Comparison of ENCODE assay signal across 15 mouse cellular contexts in genomic region chr7:25365937-25366625, GRCm38 (mm10). TPM values are rescaled to one million over a fixed set of nuclear protein-coding genes. Genes with fewer than 3 reads are reported as not detected.
DNase-seq lines count a peak whose midpoint lies in the region; ATAC-seq lines count a peak whose summit lies in the region.
"Had no signal": no experiment of that assay in that cellular context is flagged by ENCODE, and none has a peak within 500 bp of the region (broad histone marks: within the 10 kb centered on the region; RNA-seq: fewer than 3 reads in every experiment).

No protein-coding gene starts in this region.

- peaks cover 62% of the 10 kb centered on the region for H3K27me3 ChIP-seq in limb, embryonic 13.5 days
- peaks cover 65% of the 10 kb centered on the region for H3K27me3 ChIP-seq in limb, embryonic 10.5 days (ENCODE audit: low read depth, poor library complexity, severe bottlenecking)
- H3K27me3 ChIP-seq in embryonic facial prominence, embryonic 13.5 days: peaks cover 62% of the 10 kb centered on the region
- H3K27me3 ChIP-seq in hindbrain, embryonic 15.5 days: peaks cover 24% of the 10 kb centered on the region
- H3K27me3 ChIP-seq in neural tube, embryonic 14.5 days (ENCODE audit: control insufficient read depth, insufficient read depth, low read length): peaks cover 18% of the 10 kb centered on the region; the same call in 1 of the 2 replicates
- H3K27me3 ChIP-seq in heart, embryonic 10.5 days (ENCODE audit: insufficient read depth, poor library complexity, severe bottlenecking): peaks cover 67% of the 10 kb centered on the region

- WGBS in limb, embryonic 13.5 days: 58% methylated on average over 13 of the region's 13 CpGs
- 60% methylated on average over 13 of the region's 13 CpGs for whole genome bisulfite sequencing in limb, embryonic 10.5 days
- 21% methylated on average over 13 of the region's 13 CpGs for WGBS in embryonic facial prominence, embryonic 13.5 days
- 16% methylated on average over 13 of the region's 13 CpGs for WGBS in hindbrain, embryonic 15.5 days
- 25% methylated on average over 13 of the region's 13 CpGs for WGBS in neural tube, embryonic 14.5 days
- 54% methylated on average over 13 of the region's 13 CpGs for WGBS in heart, embryonic 10.5 days

- no peak for ATAC-seq in limb, embryonic 13.5 days (ENCODE audit: low FRiP score, low read depth)
- no peak for ATAC-seq in embryonic facial prominence, embryonic 13.5 days (ENCODE audit: insufficient number of reproducible peaks, insufficient read depth, low FRiP score, low TSS enrichment, low read depth)
- no peak for ATAC-seq in hindbrain, embryonic 15.5 days (ENCODE audit: low FRiP score, low read depth)
- peak; percentile 33; the same call in 1 of the 2 replicates for ATAC-seq in neural tube, embryonic 14.5 days (ENCODE audit: low read depth)
- ATAC-seq in inflammation-experienced regulatory T-cells, adult 6 months: no peak
- ATAC-seq: activated CD4-positive, CD25-positive, alpha-beta regulatory T cell, adult 4 months; CD4-positive, CD25-positive, alpha-beta regulatory T cell, adult 4 months had no signal

- H3K4me3 ChIP-seq in limb, embryonic 13.5 days: no peak overlapping the region
- H3K4me3 ChIP-seq in limb, embryonic 10.5 days: no peak overlapping the region
- no peak overlapping the region for H3K4me3 ChIP-seq in embryonic facial prominence, embryonic 13.5 days
- no peak overlapping the region for H3K4me3 ChIP-seq in hindbrain, embryonic 15.5 days
- no peak overlapping the region for H3K4me3 ChIP-seq in neural tube, embryonic 14.5 days (ENCODE audit: low read depth, low read length)
- H3K4me3 ChIP-seq in heart, embryonic 10.5 days: no peak overlapping the region
- H3K4me3 ChIP-seq: limb, embryonic 12.5 days; megakaryocyte, embryonic 14.5 days had no signal

- H3K9me3 ChIP-seq in limb, embryonic 13.5 days: no peaks in the 10 kb centered on the region
- no peaks in the 10 kb centered on the region for H3K9me3 ChIP-seq in limb, embryonic 10.5 days (replicated peaks)
- no peaks in the 10 kb centered on the region for H3K9me3 ChIP-seq in embryonic facial prominence, embryonic 13.5 days
- no peaks in the 10 kb centered on the region for H3K9me3 ChIP-seq in hindbrain, embryonic 15.5 days
- H3K9me3 ChIP-seq in neural tube, embryonic 14.5 days (ENCODE audit: control insufficient read depth, low read length): no peaks in the 10 kb centered on the region
- H3K9me3 ChIP-seq in heart, embryonic 10.5 days: no peaks in the 10 kb centered on the region
- H3K9me3 ChIP-seq: limb, embryonic 12.5 days; megakaryocyte, embryonic 14.5 days had no signal

- no peak overlapping the region for H3K4me2 ChIP-seq in limb, embryonic 13.5 days (replicated peaks)
- peak overlapping the region; percentile 10; the same call in 1 of the 2 replicates for H3K4me2 ChIP-seq in embryonic facial prominence, embryonic 13.5 days
- H3K4me2 ChIP-seq in hindbrain, embryonic 15.5 days: no peak overlapping the region
- H3K4me2 ChIP-seq in neural tube, embryonic 14.5 days (ENCODE audit: low read depth, low read length): no peak overlapping the region
- H3K4me2 ChIP-seq: limb, embryonic 12.5 days had no signal

- no peak for DNase-seq in limb, embryonic 10.5 days (ENCODE audit: low spot score)
- DNase-seq in heart, embryonic 10.5 days (ENCODE audit: low spot score): no peak
- DNase-seq in heart, adult 8-10 months (ENCODE audit: low spot score): no peak
- DNase-seq: kidney, postnatal 10 days; right cerebral cortex, postnatal 25 days had no signal

- peaks cover 36% of the 10 kb centered on the region for H3K36me3 ChIP-seq in limb, embryonic 13.5 days
- peaks cover 40% of the 10 kb centered on the region for H3K36me3 ChIP-seq in limb, embryonic 10.5 days
- peaks cover 38% of the 10 kb centered on the region for H3K36me3 ChIP-seq in embryonic facial prominence, embryonic 13.5 days
- H3K36me3 ChIP-seq in hindbrain, embryonic 15.5 days: peaks cover 28% of the 10 kb centered on the region
- H3K36me3 ChIP-seq in neural tube, embryonic 14.5 days (ENCODE audit: control insufficient read depth, insufficient read depth, low read length): peaks cover 30% of the 10 kb centered on the region
- peaks cover 24% of the 10 kb centered on the region for H3K36me3 ChIP-seq in heart, embryonic 10.5 days

- 0 out of 2 replicates have a peak overlapping the region, but pooled peaks have one; percentile 9 for H3K9ac ChIP-seq in limb, embryonic 13.5 days
- peak overlapping the region; percentile 11; the same call in 1 of the 2 replicates for H3K9ac ChIP-seq in embryonic facial prominence, embryonic 13.5 days
- no peak overlapping the region for H3K9ac ChIP-seq in hindbrain, embryonic 15.5 days
- no peak overlapping the region for H3K9ac ChIP-seq in neural tube, embryonic 14.5 days (replicated peaks; ENCODE audit: low read depth, low read length)
- H3K9ac ChIP-seq: limb, embryonic 12.5 days had no signal

- H3K4me1 ChIP-seq in limb, embryonic 13.5 days: peaks cover 27% of the 10 kb centered on the region
- H3K4me1 ChIP-seq in limb, embryonic 10.5 days: peaks cover 19% of the 10 kb centered on the region
- H3K4me1 ChIP-seq in embryonic facial prominence, embryonic 13.5 days: peaks cover 30% of the 10 kb centered on the region
- H3K4me1 ChIP-seq in hindbrain, embryonic 15.5 days (replicated peaks): peaks cover 36% of the 10 kb centered on the region
- no peaks in the 10 kb centered on the region; the same call in none of the 2 replicates for H3K4me1 ChIP-seq in neural tube, embryonic 14.5 days (ENCODE audit: control insufficient read depth, insufficient read depth, low read length)
- peaks cover 8% of the 10 kb centered on the region; the same call in 1 of the 2 replicates for H3K4me1 ChIP-seq in heart, embryonic 10.5 days

- H3K27ac ChIP-seq in limb, embryonic 13.5 days: no peak overlapping the region; the same call in 1 of the 2 replicates
- no peak overlapping the region for H3K27ac ChIP-seq in limb, embryonic 10.5 days
- H3K27ac ChIP-seq in embryonic facial prominence, embryonic 13.5 days: no peak overlapping the region; the same call in 1 of the 2 replicates
- H3K27ac ChIP-seq in hindbrain, embryonic 15.5 days (replicated peaks): peak overlapping the region; percentile 23; the same call in 1 of the 2 replicates
- H3K27ac ChIP-seq in neural tube, embryonic 14.5 days (ENCODE audit: low read depth, low read length): 0 out of 2 replicates have a peak overlapping the region, but pooled peaks have one; percentile 35
- H3K27ac ChIP-seq in heart, embryonic 10.5 days: no peak overlapping the region
- H3K27ac ChIP-seq: limb, embryonic 12.5 days had no signal

RNA-seq across cellular contexts. Expression of gene Cnfn, which starts 3.4 kb away (rescaled TPM):
- polyA plus RNA-seq in limb, embryonic 13.5 days (2015; fragmentation: Nextera tagmentation; extraction: Ambion mirVana): 0.92 TPM in 1 of 2 replicates, not detected in the other
- polyA plus RNA-seq in limb, embryonic 10.5 days (2016; fragmentation: Nextera tagmentation; extraction: Ambion mirVana): not detected in 2 replicates
- polyA plus RNA-seq in embryonic facial prominence, embryonic 13.5 days (2015; fragmentation: Nextera tagmentation; extraction: Ambion mirVana): 4.4 and 7.0 TPM in 2 replicates
- polyA plus RNA-seq in hindbrain, embryonic 15.5 days (2015; fragmentation: Nextera tagmentation; extraction: Ambion mirVana): not detected in 2 replicates
- not detected in 2 replicates for polyA plus RNA-seq in neural tube, embryonic 14.5 days (2014; fragmentation: Nextera tagmentation; extraction: Ambion mirVana)
- not detected for polyA plus RNA-seq in inflammation-experienced regulatory T-cells, adult 6 months (2017; shearing (Covaris generic))
- polyA plus RNA-seq in heart, embryonic 10.5 days (2016; fragmentation: Nextera tagmentation; extraction: Ambion mirVana): not detected in 2 replicates
- not detected for total RNA-seq in heart, adult 8-10 months (2022)
- polyA plus RNA-seq: activated CD4-positive, CD25-positive, alpha-beta regulatory T cell, adult 4 months; CD4-positive, CD25-positive, alpha-beta regulatory T cell, adult 4 months; heart, postnatal 0 days; limb, embryonic 12.5 days had no signal

RNA-seq across cellular contexts. Expression of gene Lipe, which starts 32.4 kb away (rescaled TPM):
- polyA plus RNA-seq in limb, embryonic 13.5 days (2015; fragmentation: Nextera tagmentation; extraction: Ambion mirVana): 11.5 and 11.8 TPM in 2 replicates
- 8.4 and 8.9 TPM in 2 replicates for polyA plus RNA-seq in limb, embryonic 10.5 days (2016; fragmentation: Nextera tagmentation; extraction: Ambion mirVana)
- polyA plus RNA-seq in embryonic facial prominence, embryonic 13.5 days (2015; fragmentation: Nextera tagmentation; extraction: Ambion mirVana): 9.5 and 9.9 TPM in 2 replicates
- 9.9 and 11.0 TPM in 2 replicates for polyA plus RNA-seq in hindbrain, embryonic 15.5 days (2015; fragmentation: Nextera tagmentation; extraction: Ambion mirVana)
- 3.5 and 6.5 TPM in 2 replicates for polyA plus RNA-seq in neural tube, embryonic 14.5 days (2014; fragmentation: Nextera tagmentation; extraction: Ambion mirVana)
- 10 to 100 TPM in 2 of 3 experiments, 1 to 10 TPM in 1; 9.0 to 11.0 (median 10.1) TPM for polyA plus RNA-seq in inflammation-experienced regulatory T-cells, adult 6 months (2017; shearing (Covaris generic))
- 3.3 and 4.7 TPM in 2 replicates for polyA plus RNA-seq in heart, embryonic 10.5 days (2016; fragmentation: Nextera tagmentation; extraction: Ambion mirVana)
- 10 to 100 TPM; 34.3 to 45.6 (median 40.1) TPM for total RNA-seq in heart, adult 8-10 months (2022)

RNA-seq across cellular contexts. Expression of gene Cxcl17, which starts 46.6 kb away (rescaled TPM):
- 0.61 and 0.73 TPM in 2 replicates for polyA plus RNA-seq in limb, embryonic 13.5 days (2015; fragmentation: Nextera tagmentation; extraction: Ambion mirVana)
- 0.54 and 0.91 TPM in 2 replicates for polyA plus RNA-seq in limb, embryonic 10.5 days (2016; fragmentation: Nextera tagmentation; extraction: Ambion mirVana)
- polyA plus RNA-seq in embryonic facial prominence, embryonic 13.5 days (2015; fragmentation: Nextera tagmentation; extraction: Ambion mirVana): 0.85 TPM in 1 of 2 replicates, not detected in the other
- polyA plus RNA-seq in hindbrain, embryonic 15.5 days (2015; fragmentation: Nextera tagmentation; extraction: Ambion mirVana): 1.2 and 1.3 TPM in 2 replicates
- polyA plus RNA-seq in neural tube, embryonic 14.5 days (2014; fragmentation: Nextera tagmentation; extraction: Ambion mirVana): 0.49 and 0.66 TPM in 2 replicates
- not detected for polyA plus RNA-seq in inflammation-experienced regulatory T-cells, adult 6 months (2017; shearing (Covaris generic))
- polyA plus RNA-seq in heart, embryonic 10.5 days (2016; fragmentation: Nextera tagmentation; extraction: Ambion mirVana): 0.32 and 0.36 TPM in 2 replicates
- total RNA-seq in heart, adult 8-10 months (2022): not detected
- polyA plus RNA-seq: activated CD4-positive, CD25-positive, alpha-beta regulatory T cell, adult 4 months; CD4-positive, CD25-positive, alpha-beta regulatory T cell, adult 4 months had no signal

RNA-seq across cellular contexts. Expression of gene Megf8, which starts 49.1 kb away (rescaled TPM):
- polyA plus RNA-seq in limb, embryonic 13.5 days (2015; fragmentation: Nextera tagmentation; extraction: Ambion mirVana): 18.1 and 19.5 TPM in 2 replicates
- 17.6 and 22.2 TPM in 2 replicates for polyA plus RNA-seq in limb, embryonic 10.5 days (2016; fragmentation: Nextera tagmentation; extraction: Ambion mirVana)
- polyA plus RNA-seq in embryonic facial prominence, embryonic 13.5 days (2015; fragmentation: Nextera tagmentation; extraction: Ambion mirVana): 17.6 and 18.5 TPM in 2 replicates
- polyA plus RNA-seq in hindbrain, embryonic 15.5 days (2015; fragmentation: Nextera tagmentation; extraction: Ambion mirVana): 23.9 and 25.1 TPM in 2 replicates
- 22.6 and 22.9 TPM in 2 replicates for polyA plus RNA-seq in neural tube, embryonic 14.5 days (2014; fragmentation: Nextera tagmentation; extraction: Ambion mirVana)
- polyA plus RNA-seq in inflammation-experienced regulatory T-cells, adult 6 months (2017; shearing (Covaris generic)): under 1 TPM in 2 of 3 experiments, not detected in 1; 0.13 to 0.31 TPM
- 10.4 and 11.2 TPM in 2 replicates for polyA plus RNA-seq in heart, embryonic 10.5 days (2016; fragmentation: Nextera tagmentation; extraction: Ambion mirVana)
- 10 to 100 TPM; 33.9 to 35.8 (median 34.8) TPM for total RNA-seq in heart, adult 8-10 months (2022)

Comparison
In these comparisons a context has a peak if more than half of its experiments do, and no peak if none do; other contexts are left out.
1. H3K27ac ChIP-seq: peak in hindbrain, embryonic 15.5 days (single experiment) and neural tube, embryonic 14.5 days (single experiment); none in limb, embryonic 13.5 days (single experiment), limb, embryonic 10.5 days (single experiment), embryonic facial prominence, embryonic 13.5 days (single experiment) and heart, embryonic 10.5 days (single experiment).
2. H3K9ac ChIP-seq: peak in limb, embryonic 13.5 days (single experiment) and embryonic facial prominence, embryonic 13.5 days (single experiment); none in hindbrain, embryonic 15.5 days (single experiment) and neural tube, embryonic 14.5 days (single experiment).